Mouse (Mus musculus) liver, adult 2 months (tissue): Measurements from ENCODE around the gene Slc25a28. TPM values are rescaled to one million over a fixed set of nuclear protein-coding genes. Genes with fewer than 3 reads are reported as not detected.

ENCODE experiments used
- DNase-seq: peaks from one replicate; pipeline ENCODE4 v3.0.0-alpha.2; 2011; ENCODE audit warnings: low read depth, low spot score; ENCODE audit errors: extremely low read depth
- H3K27ac ChIP-seq: fragments of 200-500 bp; replicated peaks from 2 replicates; pipeline ENCODE4 v1.5.1; 2012; ENCODE audit warnings: low read depth, mild to moderate bottlenecking, control low read depth, inconsistent platforms, low read length; ENCODE audit not compliant: insufficient read depth
- H3K27me3 ChIP-seq: fragments of 200-500 bp; 2 replicates; pipeline ENCODE4 v1.6.1; 2012; ENCODE audit warnings: mild to moderate bottlenecking, moderate library complexity, low read length, inconsistent platforms; ENCODE audit not compliant: control insufficient read depth, insufficient read depth
- H3K36me3 ChIP-seq: fragments of 200-500 bp; 2 replicates; pipeline ENCODE4 v1.6.1; 2012; ENCODE audit warnings: low read length, inconsistent platforms; ENCODE audit not compliant: control insufficient read depth, insufficient read depth
- H3K4me1 ChIP-seq: fragments of 200-500 bp; 2 replicates; pipeline ENCODE4 v1.6.1; 2011; ENCODE audit warnings: low read length; ENCODE audit not compliant: control insufficient read depth, insufficient read depth
- H3K4me3 ChIP-seq: fragments of 200-500 bp; 2 replicates; pipeline ENCODE4 v1.5.1; 2011; ENCODE audit warnings: low read depth, mild to moderate bottlenecking, control low read depth, low read length, moderate library complexity; ENCODE audit not compliant: insufficient read depth
- H3K79me2 ChIP-seq: fragments of 200-500 bp; 2 replicates; pipeline ENCODE4 v1.6.1; 2012; ENCODE audit warnings: inconsistent platforms, mild to moderate bottlenecking, low read length, moderate library complexity; ENCODE audit not compliant: control insufficient read depth, insufficient read depth
- H3K9ac ChIP-seq: fragments of 200-500 bp; 2 replicates; pipeline ENCODE4 v1.6.1; 2012; ENCODE audit warnings: low read depth, mild to moderate bottlenecking, control low read depth, inconsistent platforms, low read length
- CTCF ChIP-seq: fragments of 200-500 bp; IDR thresholded peaks from 2 replicates; pipeline ENCODE4 v1.5.1; 2011; ENCODE audit warnings: low read depth, low read length, control low read depth
- POLR2A ChIP-seq: fragments of 200-500 bp; IDR thresholded peaks from 2 replicates; pipeline ENCODE4 v1.6.1; 2011; ENCODE audit warnings: low read length, control low read depth; ENCODE audit not compliant: insufficient read depth; ENCODE audit errors: extremely low read depth
- WGBS: fragments of 180-500 bp; shearing (Covaris S2); methylation state at CpG from one replicate; pipeline ENCODE4 v1.1.7; 2018; 5-methylcytosine and 5-hydroxymethylcytosine counted together
- polyA plus RNA-seq: library from polyadenylated mRNA; depleted of rRNA; stranded (reverse); fragments of >200 nt; gene quantifications from 2 replicates; pipeline ENCODE4 v1.2.3, GENCODE M21; 2012; rRNA removed
- total RNA-seq: library from RNA; depleted of rRNA; stranded (reverse); fragments of >200 nt; gene quantifications from 2 replicates; pipeline ENCODE4 v1.2.3, GENCODE M21; 2014; rRNA removed

Slc25a28 gene
- total and polyA plus RNA-seq, 2 experiments: 20.5 to 43.0 TPM

DNA sequence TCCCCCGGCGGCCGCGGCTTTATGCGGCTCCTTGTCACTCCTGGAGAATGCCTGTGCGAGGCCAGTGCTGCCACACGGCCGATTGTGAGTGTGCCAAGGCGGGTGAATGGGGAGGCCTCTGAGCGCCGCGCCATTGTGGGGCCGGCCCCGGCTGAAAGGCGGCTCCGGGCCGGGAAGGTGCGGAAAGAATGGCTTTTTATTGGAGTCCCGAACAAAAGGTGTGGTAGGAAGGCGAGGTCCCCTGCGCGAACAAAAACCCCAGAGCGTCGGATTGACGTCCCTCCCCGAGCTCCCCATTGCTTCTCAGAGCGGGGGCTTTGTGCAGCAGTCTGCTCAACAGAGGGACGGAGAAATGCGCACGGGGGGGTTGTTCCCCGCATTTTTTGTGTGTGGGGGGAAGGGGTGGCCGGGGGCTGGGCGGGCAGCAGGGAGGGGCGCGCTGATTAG is 58.2 kb downstream of the Slc25a28 start:
- H3K27ac ChIP-seq: no peak overlapping the region
- 3% methylated on average over 34 of the region's 35 CpGs for WGBS

GRCm38 (mm10) chr19:43615571-43616414 is 58.9 kb downstream of the Slc25a28 start:
- H3K27me3 ChIP-seq: peaks cover 50% of the 10 kb centered on the region
- WGBS: 5% methylated on average over 32 of the region's 34 CpGs
- H3K4me3 ChIP-seq: no peak overlapping the region
- H3K79me2 ChIP-seq: no peaks in the 10 kb centered on the region
- no peaks in the 10 kb centered on the region for H3K36me3 ChIP-seq
- DNase-seq: no peak
- H3K27ac ChIP-seq: no peak overlapping the region
- no peak overlapping the region for H3K9ac ChIP-seq
- no peaks in the 10 kb centered on the region for H3K4me1 ChIP-seq
- no peak for TF ChIP-seq CTCF
- TF ChIP-seq POLR2A: no peak

More for the DNA sequence above, 58.2 kb downstream of the Slc25a28 start:
- peaks cover 50% of the 10 kb centered on the region for H3K27me3 ChIP-seq
- H3K36me3 ChIP-seq: no peaks in the 10 kb centered on the region
- H3K4me1 ChIP-seq: no peaks in the 10 kb centered on the region
- no peak for TF ChIP-seq CTCF
- TF ChIP-seq POLR2A: no peak
- H3K9ac ChIP-seq: no peak overlapping the region
- no peaks in the 10 kb centered on the region for H3K79me2 ChIP-seq
- no peak overlapping the region for H3K4me3 ChIP-seq
- no peak for DNase-seq

DNA sequence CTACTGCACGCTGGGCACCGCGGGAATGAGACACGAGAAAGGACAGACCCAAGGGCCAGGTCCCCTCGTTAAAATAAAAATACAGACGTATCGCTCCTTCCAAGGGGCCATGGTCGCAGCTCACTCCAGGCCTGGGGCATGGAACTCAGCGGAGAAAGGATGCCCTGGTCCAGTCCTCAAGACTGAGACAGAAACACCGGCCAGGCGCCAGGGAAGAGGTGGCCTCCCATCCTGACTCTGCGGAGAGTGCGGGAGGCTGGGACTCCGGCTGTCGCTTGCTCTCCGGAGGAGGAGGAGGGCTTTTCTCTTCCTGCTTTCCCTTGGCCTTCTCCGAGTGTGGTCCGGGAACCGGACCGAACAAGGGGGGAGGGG is 59.6 kb downstream of the Slc25a28 start:
- Histone ChIP-seq H3K27ac (no peak overlapping the region), H3K79me2 (no peaks in the 10 kb centered on the region), H3K4me3 (no peak overlapping the region), H3K36me3 (no peaks in the 10 kb centered on the region), H3K4me1 (no peaks in the 10 kb centered on the region), H3K9ac (no peak overlapping the region), H3K27me3 (peaks cover 53% of the 10 kb centered on the region)
- 2% methylated on average over 20 of the region's 20 CpGs for WGBS
- DNase-seq: no peak
- TF ChIP-seq POLR2A (no peak), CTCF (no peak)

GRCm38 (mm10) chr19:43614341-43615073 is 60.2 kb downstream of the Slc25a28 start:
- 3% methylated on average over 92 of the region's 92 CpGs for WGBS
- H3K36me3 ChIP-seq: no peaks in the 10 kb centered on the region
- no peak overlapping the region for H3K4me3 ChIP-seq
- no peak overlapping the region for H3K9ac ChIP-seq
- H3K79me2 ChIP-seq: no peaks in the 10 kb centered on the region
- no peaks in the 10 kb centered on the region for H3K4me1 ChIP-seq
- H3K27me3 ChIP-seq: peaks cover 55% of the 10 kb centered on the region
- no peak for DNase-seq
- no peak for TF ChIP-seq POLR2A
- H3K27ac ChIP-seq: no peak overlapping the region

Other genes starting within 250 kb of the Slc25a28 start
- gene Cnnm1, start 234.4 kb downstream of the Slc25a28 start, total RNA-seq: 0.18 and 0.20 TPM in 2 replicates
- 0.05 and 0.11 TPM in 2 replicates for gene Cnnm1, start 234.4 kb downstream of the Slc25a28 start, polyA plus RNA-seq
- gene Got1, start 150.3 kb downstream of the Slc25a28 start, total RNA-seq: 206 and 278 TPM in 2 replicates
- 272 and 286 TPM in 2 replicates for gene Got1, start 150.3 kb downstream of the Slc25a28 start, polyA plus RNA-seq
- gene Nkx2-3, start 62.6 kb downstream of the Slc25a28 start, total RNA-seq: not detected in 2 replicates
- gene Nkx2-3, start 62.6 kb downstream of the Slc25a28 start, polyA plus RNA-seq: 0.05 TPM in 1 of 2 replicates, not detected in the other
- gene Entpd7, start 14.8 kb upstream of the Slc25a28 start, total RNA-seq: 1.5 TPM in 2 replicates
- gene Entpd7, start 14.8 kb upstream of the Slc25a28 start, polyA plus RNA-seq: 2.0 TPM in 2 replicates
- gene Cutc, start 78.1 kb upstream of the Slc25a28 start, total RNA-seq: 17.0 and 17.8 TPM in 2 replicates
- 7.5 and 7.9 TPM in 2 replicates for gene Cutc, start 78.1 kb upstream of the Slc25a28 start, polyA plus RNA-seq
- 9.2 and 10.2 TPM in 2 replicates for gene Cox15, start 78.1 kb upstream of the Slc25a28 start, total RNA-seq
- 10.6 and 10.9 TPM in 2 replicates for gene Cox15, start 78.1 kb upstream of the Slc25a28 start, polyA plus RNA-seq
- gene Abcc2, start 107.3 kb upstream of the Slc25a28 start, total RNA-seq: 488 and 590 TPM in 2 replicates
- gene Abcc2, start 107.3 kb upstream of the Slc25a28 start, polyA plus RNA-seq: 230 and 298 TPM in 2 replicates